Mouse (Mus musculus) layer of hippocampus, adult 8-10 months (tissue): Measurements from ENCODE around the gene Gcnt3. TPM values are rescaled to one million over a fixed set of nuclear protein-coding genes. Genes with fewer than 3 reads are reported as not detected.
"Not testable (repeated sequence)": the region's sequence is repeated elsewhere in the genome, so short reads cannot be mapped to it uniquely, and the experiment has no call there.

Experiments
- DNase-seq, 2 experiments: peaks; one replicate each; pipeline ENCODE4 v3.0.0; 2022; ENCODE audit warnings: low spot score in 2 of 2
- total RNA-seq, 4 experiments: library from RNA; stranded (reverse); gene quantifications; 2 replicates each; pipeline ENCODE4 v1.2.4; 2022

Gene Gcnt3
- total RNA-seq, 4 experiments from 2014 or later = not detected

DNA sequence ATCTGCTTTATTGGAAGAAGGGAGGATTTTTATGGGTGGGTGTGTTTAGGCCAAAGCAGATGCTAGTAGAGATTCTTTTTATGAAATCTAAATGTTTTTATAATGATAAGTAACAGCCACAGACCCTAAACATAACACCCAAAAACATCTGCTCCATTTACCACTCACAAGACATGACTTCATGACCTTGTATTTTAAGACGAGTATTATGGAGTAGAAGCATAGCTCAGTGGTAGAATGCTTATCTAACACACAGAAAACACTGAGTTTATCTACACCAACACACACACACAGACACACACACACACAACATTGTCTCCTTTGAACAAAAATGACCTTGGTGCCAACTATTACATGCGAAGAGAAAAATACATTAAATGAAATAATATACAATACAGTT lies 7.0 kb upstream of the Gcnt3 start:
- DNase-seq = no peak

DNA sequence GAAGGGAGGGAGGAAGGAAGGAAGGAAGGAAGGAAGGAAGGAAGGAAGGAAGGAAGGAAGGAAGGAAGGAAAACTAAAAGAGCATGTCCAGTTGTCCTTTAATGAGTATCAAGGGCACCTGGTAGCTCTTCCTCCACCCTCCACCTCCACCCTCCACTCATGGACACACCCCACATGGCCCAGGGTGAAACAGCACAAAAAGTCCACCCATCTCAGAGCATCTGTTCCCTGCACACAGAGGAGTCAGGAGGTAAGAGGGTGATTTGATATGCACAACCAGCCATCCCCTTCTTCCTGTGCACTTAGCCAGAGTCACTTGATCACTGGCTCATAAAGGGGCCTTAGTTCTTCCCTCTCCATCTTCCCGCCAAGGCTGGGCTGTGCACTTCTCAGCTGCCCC lies 5.0 kb upstream of the Gcnt3 start:
- no peak for DNase-seq

- no peak for DNase-seq
These were observed 4.2 kb upstream of the Gcnt3 start for GRCm38 (mm10) chr9:70042137-70042536.

- DNase-seq = no peak
These were observed 2.7 kb upstream of the Gcnt3 start for GRCm38 (mm10) chr9:70040570-70040969.

DNA sequence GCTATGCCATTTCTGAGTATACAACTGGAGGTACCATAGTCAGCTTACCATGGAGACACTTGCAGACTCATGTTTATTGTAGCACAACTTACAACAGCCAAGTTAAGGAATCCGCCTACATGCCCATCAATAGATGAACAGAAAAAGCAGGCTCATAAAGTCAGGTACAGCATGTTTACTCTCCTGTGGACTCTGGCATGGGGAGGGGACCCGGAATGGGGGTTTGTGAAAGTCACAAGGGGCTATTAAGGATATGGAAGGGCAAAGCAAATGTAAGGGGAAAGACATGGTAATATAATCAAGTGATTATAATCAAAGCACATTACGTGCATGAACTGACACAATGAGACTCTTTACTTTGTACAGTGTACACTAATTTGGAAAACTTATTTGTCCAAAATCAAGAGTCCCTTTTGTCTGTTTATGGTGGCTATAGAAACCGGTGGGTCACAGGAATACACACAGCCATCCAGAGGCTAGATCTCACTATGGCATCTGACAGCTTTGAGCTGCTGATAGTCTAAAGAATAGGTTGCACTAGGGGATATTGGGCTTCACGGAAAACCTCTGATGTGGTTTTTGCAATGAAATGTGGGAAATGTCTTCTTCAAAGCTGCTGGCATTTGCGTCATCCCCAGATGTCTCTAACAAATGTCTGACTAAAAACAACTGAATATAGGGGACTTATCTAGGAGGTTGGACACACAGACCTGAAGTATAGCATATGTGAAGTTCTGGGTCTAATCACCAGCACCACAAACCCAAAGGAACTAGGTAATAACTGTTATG lies 1.9 kb upstream of the Gcnt3 start:
- no peak for DNase-seq

DNA sequence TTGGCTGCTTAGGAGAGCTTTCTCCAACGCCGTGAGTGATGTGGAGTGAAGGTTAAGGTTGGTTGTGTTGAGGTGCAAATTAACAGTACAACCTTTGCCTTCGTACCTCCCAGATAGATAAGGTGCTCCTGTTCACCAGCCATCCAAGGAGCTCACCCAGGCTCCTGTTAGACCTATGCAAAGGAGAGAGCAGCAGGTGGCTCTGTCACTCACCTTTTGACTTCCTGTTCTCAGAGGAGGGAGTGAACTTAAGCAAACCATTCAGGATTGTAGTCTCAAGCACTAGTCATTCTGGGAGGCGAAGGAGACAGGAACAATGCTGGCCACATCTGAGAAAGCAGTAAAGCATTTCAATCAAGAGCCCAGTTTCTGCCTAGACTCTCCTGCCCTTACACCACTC lies 1.2 kb downstream of the Gcnt3 start:
- DNase-seq = no peak

DNA sequence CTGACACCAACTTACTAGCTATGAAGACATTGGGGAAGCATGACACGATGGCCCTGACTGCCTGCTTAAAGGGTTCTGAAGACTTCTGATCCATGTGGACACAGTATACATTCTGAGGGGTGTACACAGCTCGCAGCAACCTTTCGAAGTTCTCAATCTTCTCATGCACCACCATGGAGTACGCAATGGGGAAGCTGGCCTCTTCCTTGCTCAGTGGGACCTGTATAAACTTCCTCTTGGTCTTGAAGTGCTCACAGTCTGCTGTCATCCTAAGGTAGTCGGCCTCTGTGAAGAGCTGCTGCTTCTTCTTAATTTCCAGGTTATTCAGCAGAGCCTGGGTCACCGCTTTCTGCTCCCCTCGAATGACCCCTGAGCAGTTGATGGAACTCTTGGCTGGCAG lies 3.2 kb downstream of the Gcnt3 start:
- DNase-seq = no peak

- DNase-seq = no peak
These were observed 4.8 kb downstream of the Gcnt3 start for GRCm38 (mm10) chr9:70033056-70033455.

- DNase-seq = no peak
These were observed 5.7 kb downstream of the Gcnt3 start for GRCm38 (mm10) chr9:70032167-70032566.

DNA sequence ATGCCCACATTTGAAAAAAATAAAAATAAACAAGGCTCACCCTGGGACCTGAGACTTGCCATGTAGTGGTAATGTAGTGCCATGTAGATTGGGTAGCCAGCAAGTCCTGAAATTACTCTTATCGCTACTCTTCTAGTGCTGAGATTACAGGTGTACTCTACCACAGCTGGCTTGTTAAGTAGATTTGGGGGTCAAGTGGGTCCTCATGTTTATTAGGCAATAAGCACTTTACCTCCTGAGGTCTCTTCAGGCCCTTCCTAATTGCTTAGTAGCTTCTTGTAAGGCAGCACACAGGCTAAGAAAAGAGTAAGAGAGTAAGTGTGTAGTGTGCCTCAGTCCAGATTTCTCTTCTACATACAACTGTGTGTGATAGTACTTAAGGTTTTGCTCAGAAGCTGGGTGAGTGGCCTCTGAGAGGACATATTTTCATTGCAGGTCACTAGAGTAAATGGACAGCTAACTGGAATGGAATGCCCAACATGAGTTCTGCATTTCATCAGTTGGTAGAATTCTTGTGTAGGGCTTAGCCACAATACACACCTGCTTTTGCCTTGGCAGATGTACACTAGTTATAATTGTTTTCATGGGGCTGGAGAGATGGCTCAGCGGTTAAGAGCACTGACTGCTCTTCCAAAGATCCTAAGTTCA lies 12.4 kb downstream of the Gcnt3 start:
- no peak for DNase-seq

DNA sequence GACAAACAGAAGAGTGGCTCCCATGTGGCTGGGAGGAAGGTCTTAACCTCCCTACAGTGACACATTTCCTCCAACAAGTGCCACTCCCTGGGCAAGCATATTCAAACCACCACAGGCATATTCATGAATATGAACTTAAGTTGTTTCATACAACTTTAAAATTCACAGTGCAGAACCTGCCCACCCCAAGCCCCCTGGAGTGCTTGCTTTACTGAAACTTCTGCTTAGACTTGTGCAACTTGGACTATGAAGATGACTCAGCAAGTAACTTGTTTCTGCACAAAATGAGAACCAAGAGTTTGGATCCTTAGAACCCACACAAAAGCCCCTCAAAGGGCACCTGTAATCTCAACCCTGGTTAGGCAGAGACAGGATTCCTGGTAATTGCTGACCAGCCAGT lies 13.2 kb downstream of the Gcnt3 start:
- DNase-seq = no peak

GRCm38 (mm10) chr9:70023615-70024014 lies 14.3 kb downstream of the Gcnt3 start:
- not testable (repeated sequence) for DNase-seq

GRCm38 (mm10) chr9:70022083-70022482 lies 15.8 kb downstream of the Gcnt3 start:
- no peak for DNase-seq

DNA sequence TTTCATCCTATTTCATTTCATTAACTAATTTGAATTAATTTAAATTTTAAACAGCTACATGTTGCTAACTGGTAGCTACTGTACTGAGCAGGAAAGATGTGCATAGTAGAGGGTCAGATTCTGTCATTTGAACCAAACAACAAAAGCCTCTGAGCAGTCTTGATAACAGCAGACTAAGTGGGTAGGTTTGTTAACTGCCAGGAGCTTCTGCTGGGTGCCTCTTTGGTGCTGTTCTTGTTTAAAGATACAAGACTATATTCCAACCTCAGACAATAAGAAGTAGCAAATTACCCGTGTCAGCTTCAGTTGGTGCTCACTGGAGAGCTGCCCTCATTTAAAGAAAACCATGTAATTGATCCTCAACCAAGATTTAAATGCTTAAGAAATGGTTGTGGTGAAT lies 16.3 kb downstream of the Gcnt3 start:
- no peak for DNase-seq

GRCm38 (mm10) chr9:70018879-70019278 lies 19.0 kb downstream of the Gcnt3 start:
- no peak for DNase-seq

GRCm38 (mm10) chr9:70015632-70016031 lies 22.3 kb downstream of the Gcnt3 start:
- no peak for DNase-seq

GRCm38 (mm10) chr9:70012408-70012901 lies 25.4 kb downstream of the Gcnt3 start, which contains the start of gene Gtf2a2:
Gene Gtf2a2 (plus strand): TSS chr9:70012550.
- DNase-seq = peak; percentile 82 to 85

DNA sequence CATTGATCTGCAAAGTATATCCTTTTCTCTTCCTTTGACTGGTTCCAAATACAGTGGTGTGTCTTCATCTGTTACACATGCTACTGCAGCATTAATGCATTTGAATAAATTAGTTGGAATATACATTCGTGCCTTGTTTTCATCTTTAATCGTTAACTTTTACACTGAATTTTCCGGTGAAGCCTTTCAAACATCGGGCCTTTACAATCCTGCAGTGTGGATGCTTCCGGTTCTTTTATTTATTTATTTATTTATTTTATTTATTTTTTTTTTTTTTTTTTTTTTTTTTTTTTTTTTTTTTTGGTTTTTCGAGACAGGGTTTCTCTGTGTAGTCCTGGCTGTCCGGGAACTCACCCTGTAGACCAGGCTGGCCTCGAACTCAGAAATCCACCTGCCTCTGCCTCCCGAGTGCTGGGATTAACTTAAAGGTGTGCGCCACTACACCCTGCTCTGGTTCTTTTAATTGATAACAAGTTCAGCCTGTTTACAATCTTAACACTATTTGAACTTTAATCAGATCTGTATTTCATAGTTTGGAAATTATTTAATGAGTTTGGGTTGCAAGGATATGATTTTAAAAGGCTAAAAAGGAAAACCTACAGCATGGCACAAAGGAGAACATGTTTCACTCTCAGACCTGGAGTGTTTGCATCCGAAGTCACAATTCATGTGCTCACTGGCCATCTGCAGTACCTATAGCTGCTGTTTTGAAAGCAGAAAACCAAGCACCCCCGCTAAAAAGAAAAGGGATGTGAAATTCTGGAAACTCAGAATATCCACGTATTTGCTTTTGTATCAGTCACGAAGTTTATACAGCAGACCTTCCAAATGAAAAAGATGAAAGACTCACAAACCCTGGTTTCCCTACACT lies 26.1 kb downstream of the Gcnt3 start:
- DNase-seq = no peak

- no peak for DNase-seq
These were observed 27.0 kb downstream of the Gcnt3 start for GRCm38 (mm10) chr9:70010781-70011473.

GRCm38 (mm10) chr9:70009754-70010304 lies 28.1 kb downstream of the Gcnt3 start:
- no peak for DNase-seq
